Mouse (Mus musculus): ENCODE measurements at regions not wholly inside any gene's neighbourhood (a gene's known extent, or its start where the extent isn't known, plus 50 kb on each side); places are given as distances from the start of the nearest gene placed in this dataset.

GRCm38 (mm10) chr13:111363176-111363739 is 108.4 kb downstream of the Actbl2 start:
- Histone ChIP-seq H3K27me3 (replicated peaks; ENCODE audit: control insufficient read depth, insufficient read depth, low read length) (no peaks in the 10 kb centered on the region), H3K4me1 (ENCODE audit: control insufficient read depth, insufficient read depth, low read length) (no peaks in the 10 kb centered on the region), H3K36me3 (ENCODE audit: control insufficient read depth, insufficient read depth, low read length) (no peaks in the 10 kb centered on the region), H3K4me3 (ENCODE audit: insufficient read depth, low read depth, low read length) (no peak overlapping the region), H3K27ac (ENCODE audit: insufficient read depth, low read depth, low read length) (no peak overlapping the region)
- no peak for DNase-seq
- WGBS, result 52% methylated on average over 5 of the region's 5 CpGs
- TF ChIP-seq POLR2A (IDR thresholded peaks at IDR 0.05; ENCODE audit: low read depth, low read length) (no peak), CTCF (conservative IDR thresholded peaks at IDR 0.05; ENCODE audit: insufficient read depth, insufficient read length, low read depth, low read length) (no peak)

GRCm38 (mm10) chr13:111366871-111367270 is 112.1 kb downstream of the Actbl2 start:
- no peaks in the 10 kb centered on the region for H3K27me3 ChIP-seq (replicated peaks; ENCODE audit: control insufficient read depth, insufficient read depth, low read length)
- no peak overlapping the region for H3K4me3 ChIP-seq (ENCODE audit: insufficient read depth, low read depth, low read length)
- TF ChIP-seq CTCF (conservative IDR thresholded peaks at IDR 0.05; ENCODE audit: insufficient read depth, insufficient read length, low read depth, low read length), result no peak
- no peak for TF ChIP-seq POLR2A (IDR thresholded peaks at IDR 0.05; ENCODE audit: low read depth, low read length)
- DNase-seq, result no peak
- H3K4me1 ChIP-seq (ENCODE audit: control insufficient read depth, insufficient read depth, low read length), result no peaks in the 10 kb centered on the region
- 88% methylated on average over 8 of the region's 8 CpGs for WGBS
- H3K36me3 ChIP-seq (ENCODE audit: control insufficient read depth, insufficient read depth, low read length), result no peaks in the 10 kb centered on the region
- H3K27ac ChIP-seq (ENCODE audit: insufficient read depth, low read depth, low read length), result no peak overlapping the region

- 75% methylated on average over 3 of the region's 3 CpGs for WGBS
- Histone ChIP-seq H3K4me3 (ENCODE audit: insufficient read depth, low read depth, low read length) (no peak overlapping the region), H3K4me1 (ENCODE audit: control insufficient read depth, insufficient read depth, low read length) (no peaks in the 10 kb centered on the region), H3K27ac (ENCODE audit: insufficient read depth, low read depth, low read length) (no peak overlapping the region), H3K27me3 (replicated peaks; ENCODE audit: control insufficient read depth, insufficient read depth, low read length) (no peaks in the 10 kb centered on the region), H3K36me3 (ENCODE audit: control insufficient read depth, insufficient read depth, low read length) (no peaks in the 10 kb centered on the region)
- DNase-seq, result no peak
- TF ChIP-seq CTCF (conservative IDR thresholded peaks at IDR 0.05; ENCODE audit: insufficient read depth, insufficient read length, low read depth, low read length) (no peak), POLR2A (IDR thresholded peaks at IDR 0.05; ENCODE audit: low read depth, low read length) (no peak)
Observed at GRCm38 (mm10) chr13:111367620-111368019, 112.8 kb downstream of the Actbl2 start.

- H3K4me3 ChIP-seq (ENCODE audit: insufficient read depth, low read depth, low read length), result no peak overlapping the region
- 65% methylated on average over 3 of the region's 3 CpGs for WGBS
- H3K36me3 ChIP-seq (ENCODE audit: control insufficient read depth, insufficient read depth, low read length), result no peaks in the 10 kb centered on the region
- no peak overlapping the region for H3K27ac ChIP-seq (ENCODE audit: insufficient read depth, low read depth, low read length)
- H3K4me1 ChIP-seq (ENCODE audit: control insufficient read depth, insufficient read depth, low read length), result no peaks in the 10 kb centered on the region
- DNase-seq, result no peak
- TF ChIP-seq POLR2A (IDR thresholded peaks at IDR 0.05; ENCODE audit: low read depth, low read length), result no peak
- no peak for TF ChIP-seq CTCF (conservative IDR thresholded peaks at IDR 0.05; ENCODE audit: insufficient read depth, insufficient read length, low read depth, low read length)
- no peaks in the 10 kb centered on the region for H3K27me3 ChIP-seq (replicated peaks; ENCODE audit: control insufficient read depth, insufficient read depth, low read length)
Observed at GRCm38 (mm10) chr13:111369916-111370315, 115.1 kb downstream of the Actbl2 start.

GRCm38 (mm10) chr13:111373281-111373680 is 116.6 kb downstream of the Gpbp1 start:
- TF ChIP-seq POLR2A (IDR thresholded peaks at IDR 0.05; ENCODE audit: low read depth, low read length) (no peak), CTCF (conservative IDR thresholded peaks at IDR 0.05; ENCODE audit: insufficient read depth, insufficient read length, low read depth, low read length) (no peak)
- Histone ChIP-seq H3K4me1 (ENCODE audit: control insufficient read depth, insufficient read depth, low read length) (no peaks in the 10 kb centered on the region), H3K27me3 (replicated peaks; ENCODE audit: control insufficient read depth, insufficient read depth, low read length) (no peaks in the 10 kb centered on the region), H3K4me3 (ENCODE audit: insufficient read depth, low read depth, low read length) (no peak overlapping the region), H3K36me3 (ENCODE audit: control insufficient read depth, insufficient read depth, low read length) (no peaks in the 10 kb centered on the region), H3K27ac (ENCODE audit: insufficient read depth, low read depth, low read length) (no peak overlapping the region)
- 50% methylated on average over 6 of the region's 6 CpGs for WGBS
- no peak for DNase-seq

DNA sequence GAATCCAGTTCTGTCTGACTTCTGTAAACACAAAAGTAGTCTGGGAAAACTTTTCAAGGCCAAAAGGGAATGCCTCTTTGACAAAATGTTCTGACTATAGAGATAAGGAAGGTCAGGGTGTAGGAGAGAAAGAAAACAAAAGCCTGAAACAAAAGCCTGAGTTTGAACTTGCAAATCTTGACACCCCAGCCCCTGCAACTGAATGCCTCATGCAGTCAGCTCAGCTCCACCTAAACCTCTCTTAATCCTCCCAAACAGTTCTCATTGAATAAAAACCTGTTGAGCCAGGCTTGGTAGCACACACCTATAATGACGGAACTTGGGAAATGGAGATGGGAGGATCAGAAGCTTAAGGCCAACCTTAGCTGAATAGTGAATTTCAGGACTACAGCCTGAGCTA is 116.1 kb downstream of the Gpbp1 start:
- H3K4me3 ChIP-seq (ENCODE audit: insufficient read depth, low read depth, low read length), result no peak overlapping the region
- WGBS, result 79% methylated on average over 1 of the region's 1 CpGs
- DNase-seq, result no peak
- no peaks in the 10 kb centered on the region for H3K27me3 ChIP-seq (replicated peaks; ENCODE audit: control insufficient read depth, insufficient read depth, low read length)
- TF ChIP-seq POLR2A (IDR thresholded peaks at IDR 0.05; ENCODE audit: low read depth, low read length), result no peak
- H3K4me1 ChIP-seq (ENCODE audit: control insufficient read depth, insufficient read depth, low read length), result no peaks in the 10 kb centered on the region
- H3K36me3 ChIP-seq (ENCODE audit: control insufficient read depth, insufficient read depth, low read length), result no peaks in the 10 kb centered on the region
- H3K27ac ChIP-seq (ENCODE audit: insufficient read depth, low read depth, low read length), result no peak overlapping the region
